Mouse (Mus musculus): ENCODE data around the gene Pcnx3. TPM values are rescaled to one million over a fixed set of nuclear protein-coding genes. Genes with fewer than 3 reads are reported as not detected.
A peak's percentile ranks its signal among the peaks of the same experiment; 100 is the strongest.

The Pcnx3 gene
- polyA plus RNA-seq, 1 experiment: 28.0 TPM

DNA sequence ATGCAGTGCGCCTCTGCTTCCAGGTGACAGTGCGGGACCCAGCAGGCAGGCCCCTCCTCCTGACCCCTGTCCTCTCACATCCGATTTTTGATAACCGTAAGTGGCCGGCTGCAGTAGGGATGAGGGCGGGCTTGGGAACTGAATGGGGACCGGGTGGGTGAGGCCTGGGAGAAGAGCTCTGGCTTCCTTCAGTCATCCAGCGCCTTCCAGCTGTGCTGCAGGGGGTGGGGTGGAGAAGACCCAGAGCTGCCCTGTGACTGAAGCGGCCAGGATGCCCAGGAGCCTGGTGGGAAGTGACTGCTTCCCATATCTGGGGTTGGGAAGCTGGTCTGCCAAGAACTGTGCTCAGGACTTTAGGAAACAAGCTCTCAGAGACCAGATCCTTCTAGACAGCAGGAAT, 48.4 kb downstream of the Pcnx3 start:
- Histone ChIP-seq H3K36me3 (ENCODE audit: control insufficient read depth, insufficient read depth) (peaks cover 65% of the 10 kb centered on the region), H3K4me3 (ENCODE audit: insufficient read depth, poor library complexity, severe bottlenecking) (no peak overlapping the region), H3K27me3 (ENCODE audit: control insufficient read depth, insufficient read depth, insufficient read length) (no peaks in the 10 kb centered on the region), H3ac (ENCODE audit: control insufficient read depth, insufficient read length, low read depth) (no peak overlapping the region), H3K79me2 (ENCODE audit: control insufficient read depth, insufficient read depth) (peaks cover 28% of the 10 kb centered on the region), H3K79me3 (ENCODE audit: low read depth) (peaks cover 12% of the 10 kb centered on the region)
- TF ChIP-seq CEBPB (IDR thresholded peaks at IDR 0.05; ENCODE audit: low read depth) (no peak), MAX (IDR thresholded peaks at IDR 0.05) (no peak)

- H3K79me2 ChIP-seq (ENCODE audit: control insufficient read depth, insufficient read depth): peaks cover 28% of the 10 kb centered on the region
- TF ChIP-seq CTCF (IDR thresholded peaks at IDR 0.05; ENCODE audit: control insufficient read depth, insufficient read depth, insufficient read length): no peak
- TF ChIP-seq MAX (IDR thresholded peaks at IDR 0.05): no peak
- TF ChIP-seq USF1 (IDR thresholded peaks at IDR 0.05; ENCODE audit: low read depth): no peak
- TF ChIP-seq FOSL1 (IDR thresholded peaks at IDR 0.05; ENCODE audit: insufficient read depth, low read length, poor library complexity, severe bottlenecking): no peak
- no peak for TF ChIP-seq MYOD1 (IDR thresholded peaks at IDR 0.05; ENCODE audit: control insufficient read depth, insufficient read length, low read depth)
- TF ChIP-seq CEBPB (IDR thresholded peaks at IDR 0.05; ENCODE audit: low read depth): no peak
- no peak for TF ChIP-seq MYOG (IDR thresholded peaks at IDR 0.05; ENCODE audit: control insufficient read depth, extremely low read depth, insufficient read length)
- H3K79me3 ChIP-seq (ENCODE audit: low read depth): peaks cover 12% of the 10 kb centered on the region
- H3K27me3 ChIP-seq (ENCODE audit: control insufficient read depth, insufficient read depth, insufficient read length): no peaks in the 10 kb centered on the region
- H3K36me3 ChIP-seq (ENCODE audit: control insufficient read depth, insufficient read depth): peaks cover 48% of the 10 kb centered on the region
- H3K4me3 ChIP-seq (ENCODE audit: insufficient read depth, poor library complexity, severe bottlenecking): peak overlapping the region; percentile 75
- peak overlapping the region; percentile 66 for H3ac ChIP-seq (ENCODE audit: control insufficient read depth, insufficient read length, low read depth)
Measured at GRCm38 (mm10) chr19:5638416-5639005, 50.2 kb downstream of the Pcnx3 start.

DNA sequence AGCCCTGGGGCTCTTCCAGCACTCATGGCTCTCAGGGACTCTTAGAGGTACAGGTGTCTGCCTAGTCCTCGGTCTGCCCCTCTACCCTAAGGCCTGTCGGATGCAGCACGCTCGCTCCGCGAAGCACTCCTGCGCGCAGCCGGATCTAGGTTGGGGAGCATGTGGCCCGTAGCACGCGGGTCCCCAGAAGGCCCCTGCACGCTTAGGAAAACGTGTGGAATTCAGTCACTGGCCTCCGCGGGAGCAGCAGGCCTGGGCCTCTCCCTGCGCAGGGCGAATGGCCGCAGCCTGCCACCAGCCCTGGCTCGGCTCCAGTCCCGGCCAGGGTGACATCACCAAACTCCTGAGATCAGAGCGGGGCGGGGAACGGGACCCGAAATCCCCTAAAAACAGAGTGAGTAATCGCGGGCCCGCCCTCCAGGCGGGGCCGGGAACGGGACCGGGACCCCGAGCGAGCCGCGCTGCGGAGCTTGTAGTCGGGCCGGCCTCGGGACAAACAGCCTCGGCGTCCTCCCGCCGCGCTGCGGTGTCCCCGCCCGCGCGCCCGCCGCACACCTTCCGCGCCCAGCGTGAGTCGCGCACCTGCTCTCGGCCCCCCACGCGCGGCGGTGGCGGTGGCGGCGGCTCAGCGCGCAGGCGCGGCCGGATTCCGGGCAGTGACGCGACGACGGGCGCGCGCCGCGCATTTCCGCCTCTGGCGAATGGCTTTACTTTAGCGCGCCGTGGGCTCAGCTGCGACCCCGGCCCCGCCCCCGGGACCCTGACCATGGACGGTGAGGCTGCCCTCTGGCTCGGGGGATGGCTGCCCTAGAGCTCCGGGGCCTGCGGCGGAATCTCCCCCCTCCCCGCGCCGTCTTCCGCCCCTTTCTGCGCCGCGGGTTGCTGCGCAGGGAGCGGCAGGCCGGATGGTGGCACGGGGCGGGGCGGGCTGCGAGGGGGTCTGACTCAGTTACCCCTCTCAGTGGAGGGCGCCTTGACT, 51.4 kb downstream of the Pcnx3 start, which contains the start of gene Rela:
Rela (plus strand) TSS at position 415 of the 979 bp plus-strand sequence.
- Histone ChIP-seq H3K79me3 (ENCODE audit: low read depth) (peaks cover 12% of the 10 kb centered on the region), H3K4me3 (ENCODE audit: insufficient read depth, poor library complexity, severe bottlenecking) (peak within 1 kb of the TSS; percentile 75), H3K27me3 (ENCODE audit: control insufficient read depth, insufficient read depth, insufficient read length) (no peaks in the 10 kb centered on the region), H3ac (ENCODE audit: control insufficient read depth, insufficient read length, low read depth) (peak within 1 kb of the TSS; percentile 69), H3K36me3 (ENCODE audit: control insufficient read depth, insufficient read depth) (peaks cover 37% of the 10 kb centered on the region), H3K79me2 (ENCODE audit: control insufficient read depth, insufficient read depth) (peaks cover 28% of the 10 kb centered on the region)
- TF ChIP-seq MAX (IDR thresholded peaks at IDR 0.05) (peak; percentile 77), FOSL1 (IDR thresholded peaks at IDR 0.05; ENCODE audit: insufficient read depth, low read length, poor library complexity, severe bottlenecking) (no peak)

GRCm38 (mm10) chr19:5636571-5637041, 52.1 kb downstream of the Pcnx3 start:
- Histone ChIP-seq H3K79me2 (ENCODE audit: control insufficient read depth, insufficient read depth) (peaks cover 28% of the 10 kb centered on the region), H3K36me3 (ENCODE audit: control insufficient read depth, insufficient read depth) (peaks cover 30% of the 10 kb centered on the region), H3K27me3 (ENCODE audit: control insufficient read depth, insufficient read depth, insufficient read length) (no peaks in the 10 kb centered on the region), H3ac (ENCODE audit: control insufficient read depth, insufficient read length, low read depth) (peak overlapping the region; percentile 69), H3K79me3 (ENCODE audit: low read depth) (peaks cover 12% of the 10 kb centered on the region), H3K4me3 (ENCODE audit: insufficient read depth, poor library complexity, severe bottlenecking) (peak overlapping the region; percentile 75)
- TF ChIP-seq MYOD1 (IDR thresholded peaks at IDR 0.05; ENCODE audit: control insufficient read depth, insufficient read length, low read depth): no peak
- TF ChIP-seq CTCF (IDR thresholded peaks at IDR 0.05; ENCODE audit: control insufficient read depth, insufficient read depth, insufficient read length): no peak
- TF ChIP-seq MYOG (IDR thresholded peaks at IDR 0.05; ENCODE audit: control insufficient read depth, extremely low read depth, insufficient read length): no peak
- no peak for TF ChIP-seq MAX (IDR thresholded peaks at IDR 0.05)
- TF ChIP-seq USF1 (IDR thresholded peaks at IDR 0.05; ENCODE audit: low read depth): no peak
- TF ChIP-seq CEBPB (IDR thresholded peaks at IDR 0.05; ENCODE audit: low read depth): no peak
- no peak for TF ChIP-seq FOSL1 (IDR thresholded peaks at IDR 0.05; ENCODE audit: insufficient read depth, low read length, poor library complexity, severe bottlenecking)

GRCm38 (mm10) chr19:5636036-5636570, 52.6 kb downstream of the Pcnx3 start:
- Histone ChIP-seq H3K79me2 (ENCODE audit: control insufficient read depth, insufficient read depth) (peaks cover 28% of the 10 kb centered on the region), H3K36me3 (ENCODE audit: control insufficient read depth, insufficient read depth) (peaks cover 25% of the 10 kb centered on the region), H3K4me3 (ENCODE audit: insufficient read depth, poor library complexity, severe bottlenecking) (peak overlapping the region; percentile 11), H3ac (ENCODE audit: control insufficient read depth, insufficient read length, low read depth) (no peak overlapping the region), H3K27me3 (ENCODE audit: control insufficient read depth, insufficient read depth, insufficient read length) (no peaks in the 10 kb centered on the region), H3K79me3 (ENCODE audit: low read depth) (peaks cover 12% of the 10 kb centered on the region)
- TF ChIP-seq MYOG (IDR thresholded peaks at IDR 0.05; ENCODE audit: control insufficient read depth, extremely low read depth, insufficient read length) (no peak), MAX (IDR thresholded peaks at IDR 0.05) (no peak), FOSL1 (IDR thresholded peaks at IDR 0.05; ENCODE audit: insufficient read depth, low read length, poor library complexity, severe bottlenecking) (no peak), MYOD1 (IDR thresholded peaks at IDR 0.05; ENCODE audit: control insufficient read depth, insufficient read length, low read depth) (no peak), USF1 (IDR thresholded peaks at IDR 0.05; ENCODE audit: low read depth) (no peak), CTCF (IDR thresholded peaks at IDR 0.05; ENCODE audit: control insufficient read depth, insufficient read depth, insufficient read length) (no peak), CEBPB (IDR thresholded peaks at IDR 0.05; ENCODE audit: low read depth) (no peak)
